Mouse (Mus musculus) ES-Bruce4 (cell line): Measurements from ENCODE around the gene Lrrn4cl.

ENCODE experiments used
- CTCF ChIP-seq: IDR thresholded peaks from one replicate; pipeline ENCODE4 v1.8.1; 2011; ENCODE audit warnings: low read depth, low read length
- EP300 ChIP-seq: IDR thresholded peaks from 2 replicates; pipeline ENCODE4 v1.6.1; 2011; ENCODE audit warnings: low read depth, low read length; ENCODE audit not compliant: insufficient read depth
- POLR2A ChIP-seq: IDR thresholded peaks from one replicate; pipeline ENCODE4 v1.8.1; 2011; ENCODE audit warnings: low read length; ENCODE audit not compliant: insufficient read depth

DNA sequence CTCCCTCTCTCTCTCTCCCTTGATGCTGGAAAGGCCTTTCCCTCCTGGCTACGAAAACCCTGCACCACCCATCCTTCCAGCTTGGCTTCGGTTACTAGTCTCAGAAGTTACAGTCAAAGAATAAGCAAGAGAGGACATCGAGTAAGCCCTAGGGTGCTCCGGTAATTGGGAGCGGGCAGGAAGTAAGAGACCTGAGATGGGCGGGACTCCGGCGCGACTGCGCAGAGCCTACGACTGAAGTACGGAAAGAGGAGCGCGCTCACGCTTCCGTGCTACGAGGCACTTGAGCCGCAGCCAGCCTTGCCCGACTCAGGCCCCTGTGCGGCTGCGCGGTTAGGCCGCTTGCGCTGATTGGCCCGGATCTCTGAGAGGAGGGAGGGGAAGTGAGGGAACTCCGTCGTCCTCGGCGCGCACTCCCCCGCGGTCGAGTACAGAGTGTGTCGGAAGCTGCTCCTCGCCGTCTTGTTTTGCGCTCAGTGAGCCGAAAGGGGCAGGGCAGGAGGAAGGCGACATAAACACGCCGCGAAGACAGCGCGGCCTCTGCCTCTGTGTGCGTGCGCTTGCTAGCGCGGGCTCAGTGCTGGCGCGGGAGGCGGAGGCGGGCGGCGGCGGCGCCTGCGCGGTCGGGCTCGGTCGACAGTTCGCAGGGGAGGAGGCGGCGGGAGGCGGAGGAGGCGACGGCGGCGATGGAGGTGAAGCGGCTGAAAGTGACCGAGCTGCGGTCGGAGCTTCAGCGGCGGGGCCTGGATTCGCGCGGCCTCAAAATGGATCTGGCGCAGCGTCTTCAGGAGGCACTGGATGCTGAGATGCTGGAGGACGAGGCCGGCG lies 30.8 kb upstream of the Lrrn4cl start, which contains the start of gene Hnrnpul2:
- no peak for TF ChIP-seq CTCF
- peak; percentile 87 for TF ChIP-seq POLR2A
- TF ChIP-seq EP300 = no peak
